Mouse (Mus musculus) lung, postnatal 4 days (tissue): Measurements from ENCODE around the gene Dazap2.

ENCODE experiments used
- DNase-seq, 2 experiments: peaks; one replicate each; pipeline ENCODE4 v3.0.0; 2021

Gene Dazap2

DNA sequence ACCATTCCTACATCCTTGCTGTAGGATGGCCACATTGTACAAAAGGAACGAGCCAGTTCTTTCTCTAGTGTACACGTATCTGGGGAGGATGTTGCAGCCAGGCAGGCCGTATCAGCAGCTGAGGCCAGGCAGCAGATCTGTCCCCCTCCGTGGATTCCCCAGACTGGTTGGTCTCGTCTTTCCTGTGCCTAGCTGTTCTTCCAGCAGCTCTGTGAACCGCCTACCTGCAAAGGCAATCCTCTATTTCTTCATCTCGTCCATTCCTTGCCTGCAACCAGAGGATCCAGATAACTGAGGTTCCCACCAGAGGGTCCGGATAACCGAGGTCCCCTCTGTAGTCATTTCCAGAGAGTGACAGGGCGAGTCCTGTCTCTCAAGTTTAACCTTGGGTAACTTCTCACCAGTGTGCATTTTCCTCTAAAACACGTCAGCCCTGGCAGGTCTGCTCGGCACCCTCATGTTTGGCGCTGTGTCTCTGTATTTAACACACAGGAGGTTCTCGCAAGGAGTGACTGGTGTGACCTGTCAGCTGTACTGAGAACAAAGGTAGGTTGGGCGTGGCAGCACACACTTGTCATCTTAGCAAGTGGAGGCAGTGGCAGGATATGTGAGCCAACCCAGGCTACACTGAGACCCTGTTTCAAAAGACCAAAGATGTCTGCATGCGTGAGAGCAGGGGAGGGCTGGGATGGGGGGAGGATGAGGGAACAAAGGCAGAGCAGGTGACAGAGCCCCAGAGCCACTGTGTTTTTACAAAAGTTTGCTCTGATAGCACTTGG, 25.0 kb downstream of the Dazap2 start:
- DNase-seq = no peak

DNA sequence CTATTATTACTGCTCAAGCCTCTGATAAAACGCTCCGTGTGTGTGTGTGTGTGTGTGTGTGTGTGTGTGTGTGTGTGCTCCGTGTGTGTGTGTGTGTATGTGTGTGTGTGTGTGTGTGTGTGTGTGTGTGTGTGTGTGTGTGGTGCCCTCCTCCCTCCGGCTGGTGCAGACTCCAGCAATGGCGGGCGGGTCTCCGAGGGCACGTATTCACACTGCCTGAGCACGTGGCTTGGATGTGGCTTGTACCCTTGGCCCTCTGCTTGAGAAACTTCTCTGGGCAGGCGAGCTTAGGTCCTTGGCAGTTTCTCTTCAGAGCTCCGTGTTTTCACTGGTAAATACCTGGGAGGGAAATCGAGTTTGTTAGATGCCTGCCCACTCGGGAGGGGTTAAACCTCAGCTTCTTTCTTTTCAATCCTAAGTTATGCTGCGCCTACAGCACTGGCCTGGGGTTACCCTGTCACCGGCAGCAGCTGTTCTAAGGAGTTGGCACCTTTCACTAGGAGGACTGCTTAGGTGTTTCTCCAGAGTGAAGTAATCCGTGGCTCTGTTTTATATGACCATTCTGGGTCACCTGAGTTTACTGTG, 26.2 kb downstream of the Dazap2 start:
- DNase-seq = no peak

DNA sequence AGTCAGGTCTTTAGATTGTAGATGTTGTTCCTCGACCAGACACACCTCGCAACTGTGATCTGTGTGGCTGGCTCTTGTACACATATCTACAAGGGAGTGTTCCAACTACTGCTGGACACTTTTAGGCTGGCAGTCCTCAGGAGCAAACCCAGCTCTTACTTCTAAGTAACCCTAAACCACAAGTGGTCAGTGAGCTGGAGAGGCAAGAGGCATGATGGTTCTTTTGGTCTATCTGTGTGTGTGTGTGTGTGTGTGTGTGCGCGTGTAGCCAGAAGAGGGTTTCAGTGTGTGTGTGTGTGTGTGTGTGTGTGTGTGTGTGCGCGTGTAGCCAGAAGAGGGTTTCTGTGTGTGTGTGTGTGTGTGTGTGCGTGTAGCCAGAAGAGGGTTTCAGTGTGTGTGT, 27.3 kb downstream of the Dazap2 start:
- no peak for DNase-seq

DNA sequence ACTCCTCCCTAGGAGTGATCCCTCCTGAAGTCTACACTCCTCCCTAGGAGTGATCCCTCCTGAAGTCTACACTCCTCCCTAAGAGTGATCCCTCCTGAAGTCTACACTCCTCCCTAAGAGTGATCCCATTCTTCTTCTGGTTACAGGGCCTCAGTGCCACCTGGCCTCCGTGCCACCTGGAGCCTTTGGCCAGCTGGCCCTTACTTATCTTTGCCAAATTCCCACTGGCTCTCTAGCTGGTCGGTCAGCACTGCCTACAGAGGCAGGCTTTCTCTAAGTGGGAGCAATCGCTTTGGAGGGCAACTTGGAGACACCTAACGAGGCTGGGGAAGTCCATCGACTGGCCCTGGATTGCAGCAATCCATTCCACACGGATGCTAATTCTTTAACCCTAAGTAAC, 31.0 kb downstream of the Dazap2 start:
- DNase-seq = no peak

DNA sequence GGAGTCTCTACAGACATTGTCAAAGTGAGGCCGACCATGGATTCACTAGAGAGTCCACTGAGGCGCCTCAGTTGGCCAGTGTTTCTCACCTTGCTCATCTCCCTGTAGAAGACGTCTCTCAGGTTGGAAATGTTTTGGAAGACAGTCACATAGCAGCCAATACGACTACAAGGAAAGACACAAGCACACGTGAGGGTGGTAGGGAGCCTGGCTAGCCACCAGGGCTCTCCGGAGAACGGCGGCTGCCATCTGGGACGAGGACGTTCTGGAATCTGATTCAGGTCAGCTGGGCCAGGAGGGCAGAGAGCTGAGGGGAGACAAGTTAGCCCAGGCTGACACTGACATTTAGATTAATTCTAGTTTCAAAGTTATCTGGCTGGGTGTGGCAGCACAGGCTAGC, 35.0 kb downstream of the Dazap2 start:
- no peak for DNase-seq

DNA sequence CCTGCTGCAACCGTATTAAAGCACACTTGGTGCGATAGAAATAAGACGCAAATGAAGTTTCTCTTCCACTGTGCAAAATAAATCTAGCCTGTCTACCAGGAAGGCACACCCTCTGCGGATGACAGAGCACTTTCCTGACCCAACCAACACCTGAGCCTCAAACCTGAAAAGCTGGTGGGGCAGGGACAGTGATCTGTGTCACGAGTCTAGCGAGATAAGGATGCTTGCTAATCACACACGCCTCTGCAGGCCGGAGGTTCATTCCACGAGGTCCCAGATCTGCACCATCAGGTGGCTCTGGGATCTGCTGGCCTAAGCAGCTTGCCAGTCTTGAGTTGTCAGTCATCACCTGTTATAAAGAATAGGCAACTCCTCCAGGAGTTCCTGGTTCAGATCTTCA, 36.5 kb downstream of the Dazap2 start:
- no peak for DNase-seq

DNA sequence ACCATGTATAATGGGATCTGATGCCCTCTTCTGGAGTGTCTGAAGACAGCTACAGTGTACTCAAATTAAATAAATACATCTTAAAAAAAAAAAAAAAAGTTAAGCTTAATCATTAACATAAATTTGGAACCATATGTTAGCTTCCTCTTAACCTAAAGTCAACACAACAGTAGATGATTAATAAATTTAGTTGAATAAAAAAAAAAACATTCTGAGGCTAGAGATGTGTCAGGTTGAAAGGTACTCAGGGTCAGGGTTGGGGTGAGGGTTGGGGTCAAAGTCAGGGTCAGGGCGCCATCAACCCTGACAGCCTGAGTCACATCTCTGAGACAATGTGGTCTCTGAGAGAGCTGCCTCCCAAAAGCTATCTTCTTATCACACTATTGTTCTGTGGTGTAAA, 39.1 kb downstream of the Dazap2 start:
- no peak for DNase-seq

DNA sequence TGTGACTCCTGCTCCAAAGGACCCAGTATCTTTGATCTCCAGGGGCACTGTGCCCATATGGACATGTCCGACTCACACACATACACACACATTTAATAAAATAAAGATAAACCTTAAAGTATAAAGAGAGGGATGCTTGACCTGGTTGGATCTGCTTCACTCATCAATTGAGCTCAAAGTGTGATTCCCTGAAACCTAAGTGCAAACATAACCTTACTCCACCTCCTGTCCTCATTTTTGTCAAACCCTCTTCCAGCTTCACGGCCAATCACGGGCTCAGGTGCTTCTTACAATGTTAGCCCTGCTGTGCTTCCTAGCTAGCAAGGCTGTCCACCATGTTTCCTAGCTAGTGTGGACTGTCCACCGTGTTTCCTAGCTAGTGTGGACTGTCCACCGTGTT, 40.1 kb downstream of the Dazap2 start:
- DNase-seq = no peak

DNA sequence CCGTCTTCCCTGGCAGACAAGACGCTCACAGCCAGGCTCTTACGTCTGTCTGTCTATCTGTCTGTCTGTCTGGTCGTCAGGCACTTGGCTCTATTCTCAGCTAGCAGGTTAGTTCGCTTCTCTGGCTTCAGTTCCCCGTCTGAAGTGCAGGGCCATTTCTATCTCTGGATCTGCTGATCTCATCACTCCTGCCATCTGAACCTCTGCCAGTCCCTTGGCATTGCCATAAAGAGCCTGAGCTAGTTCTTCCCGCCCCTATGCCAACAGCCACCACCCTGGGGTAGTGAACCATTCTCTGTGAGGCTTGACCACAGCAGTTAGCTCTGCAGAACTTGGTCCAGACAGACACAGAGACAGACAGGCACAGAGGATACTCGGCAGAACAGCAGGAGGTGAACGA, 45.2 kb downstream of the Dazap2 start:
- DNase-seq = no peak

DNA sequence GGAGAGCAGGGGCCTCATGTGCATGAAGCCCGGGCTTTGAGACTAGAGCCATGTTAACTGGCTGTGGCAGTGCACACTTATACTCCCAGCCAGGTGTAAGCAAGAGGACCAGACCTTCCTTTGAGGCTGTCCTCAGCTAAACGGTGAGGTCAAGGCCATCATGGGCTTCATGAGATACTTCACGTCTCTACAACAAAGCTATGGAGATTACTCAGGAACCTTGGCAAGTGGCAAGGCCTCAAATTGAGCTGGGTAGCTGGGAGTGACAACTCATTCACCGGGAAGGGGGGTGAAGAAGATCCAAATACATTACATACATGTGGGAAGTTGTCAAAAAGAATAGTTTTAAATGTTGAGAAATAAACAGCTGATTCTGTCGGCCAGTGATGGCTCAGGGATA, 45.7 kb downstream of the Dazap2 start:
- no peak for DNase-seq

DNA sequence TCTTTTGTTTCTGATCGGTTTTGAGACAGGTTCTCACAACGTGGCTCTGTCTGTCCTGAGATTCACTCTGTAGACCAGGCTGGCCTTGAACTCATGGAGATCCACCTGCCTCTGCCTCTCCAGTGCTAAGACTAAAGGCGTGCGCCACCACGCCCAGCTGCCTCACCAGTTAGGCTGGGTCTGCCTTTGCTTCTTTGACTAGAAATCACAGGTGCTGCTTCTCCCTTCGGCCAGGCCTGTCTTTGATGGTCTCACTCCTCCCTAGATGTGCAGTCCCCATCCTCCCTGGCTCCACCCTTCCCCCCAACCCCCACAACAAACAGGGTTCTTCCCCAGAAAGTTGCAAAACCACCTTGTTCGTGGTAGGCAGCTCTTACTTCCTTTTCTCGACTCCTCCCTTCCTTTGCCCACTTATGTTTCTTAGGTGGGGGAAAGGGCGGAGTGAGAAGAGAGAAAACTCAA, 49.7 kb downstream of the Dazap2 start:
- DNase-seq = peak; percentile 65 to 70

DNA sequence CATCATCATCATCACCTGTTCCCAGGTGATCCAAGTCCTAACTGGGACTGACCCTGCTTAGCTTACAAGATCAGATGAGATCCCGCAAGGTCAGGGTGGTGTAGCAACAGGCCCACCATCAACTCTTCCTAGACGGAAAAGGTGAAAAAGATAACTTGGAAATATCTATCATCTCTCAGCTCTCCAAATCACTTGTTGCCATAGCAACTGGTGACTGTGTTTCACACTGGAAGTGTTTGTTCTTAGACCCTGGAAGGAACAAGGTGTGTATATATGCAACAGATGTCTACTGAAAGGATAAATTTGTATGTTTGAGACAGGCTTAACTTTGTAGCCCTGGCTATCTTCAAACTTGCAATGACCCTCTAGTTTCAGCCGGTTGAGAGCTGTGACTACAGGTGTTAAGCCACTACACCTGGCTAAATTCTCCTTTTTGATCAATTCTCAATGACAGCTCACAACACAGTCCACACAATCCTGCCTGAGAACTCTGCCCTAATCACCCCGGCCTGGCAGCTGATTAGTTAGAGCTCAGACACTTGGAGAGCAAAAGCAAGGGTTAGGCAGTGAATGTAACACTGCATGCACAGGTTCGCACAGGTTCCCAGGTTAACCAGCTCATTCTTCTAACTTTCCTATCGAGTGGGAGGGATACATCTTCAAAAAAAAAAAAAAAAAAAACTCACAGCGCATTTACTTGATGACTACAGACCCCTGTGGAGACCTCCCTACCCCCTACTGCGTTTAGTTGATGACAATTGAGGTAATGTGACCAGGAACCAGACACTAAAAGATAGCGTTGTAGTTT, 50.5 kb downstream of the Dazap2 start:
- DNase-seq = no peak

DNA sequence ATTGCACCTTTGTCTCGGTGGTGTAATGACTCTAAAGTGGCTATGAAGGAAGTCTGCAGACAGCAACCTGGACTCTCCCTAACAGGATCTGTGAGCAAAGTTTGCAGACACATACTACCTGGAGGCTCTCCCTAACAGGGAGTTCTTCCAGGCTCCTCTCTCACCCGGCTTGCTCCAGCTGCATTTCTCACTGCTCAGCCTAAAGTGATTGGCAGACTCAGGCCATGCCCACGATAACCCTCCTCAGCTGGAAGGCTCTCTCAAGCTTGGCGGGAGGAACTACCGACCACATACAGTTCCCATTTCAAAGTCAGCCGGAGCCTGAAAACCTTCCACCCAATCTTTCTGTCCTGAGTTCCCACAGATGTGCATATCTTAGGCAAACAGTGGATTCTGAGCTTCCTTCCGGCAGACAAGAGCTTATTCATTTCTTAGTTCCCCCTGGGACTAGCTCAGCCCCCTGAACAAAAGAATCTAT, 51.1 kb downstream of the Dazap2 start:
- peak; percentile 51 to 55 for DNase-seq

DNA sequence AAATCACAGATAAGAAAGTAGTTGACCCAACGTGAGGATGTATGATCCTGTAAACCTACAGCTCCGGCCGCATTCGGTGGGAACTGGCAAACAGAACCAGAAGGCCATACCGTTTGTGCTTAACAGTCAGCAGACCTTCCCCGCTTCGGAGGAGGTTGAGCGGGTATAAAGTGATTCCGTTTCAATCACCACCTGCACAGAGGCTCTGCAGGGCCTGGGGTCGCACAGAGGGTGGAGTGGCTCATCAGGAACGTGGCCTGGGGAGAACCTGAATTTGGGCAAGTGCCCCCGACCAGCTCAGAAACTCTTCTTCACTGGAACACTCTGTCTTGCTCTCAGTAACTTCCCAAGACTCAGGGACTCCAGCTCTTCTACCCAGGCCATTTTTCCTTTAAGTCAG, 51.7 kb downstream of the Dazap2 start:
- DNase-seq = no peak

DNA sequence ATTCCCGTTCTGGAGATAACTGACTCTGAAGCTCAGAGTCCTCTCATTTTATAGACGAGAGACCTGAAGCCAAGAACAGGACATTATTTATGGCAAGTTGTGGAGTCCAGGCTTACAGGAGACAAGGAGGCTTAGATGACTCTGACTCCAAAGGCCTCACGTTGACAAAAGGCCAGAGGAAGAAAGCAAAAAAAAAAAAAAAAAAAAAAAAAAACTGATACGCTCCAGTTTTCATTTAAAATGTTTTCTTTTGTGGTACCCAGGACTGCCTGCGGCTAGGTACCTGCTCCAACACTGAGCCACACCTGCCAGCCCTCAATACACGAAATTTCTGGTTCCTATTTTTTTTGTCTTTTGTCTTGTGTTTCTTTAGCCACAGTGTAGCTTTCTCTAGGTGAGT, 52.3 kb downstream of the Dazap2 start:
- no peak for DNase-seq

DNA sequence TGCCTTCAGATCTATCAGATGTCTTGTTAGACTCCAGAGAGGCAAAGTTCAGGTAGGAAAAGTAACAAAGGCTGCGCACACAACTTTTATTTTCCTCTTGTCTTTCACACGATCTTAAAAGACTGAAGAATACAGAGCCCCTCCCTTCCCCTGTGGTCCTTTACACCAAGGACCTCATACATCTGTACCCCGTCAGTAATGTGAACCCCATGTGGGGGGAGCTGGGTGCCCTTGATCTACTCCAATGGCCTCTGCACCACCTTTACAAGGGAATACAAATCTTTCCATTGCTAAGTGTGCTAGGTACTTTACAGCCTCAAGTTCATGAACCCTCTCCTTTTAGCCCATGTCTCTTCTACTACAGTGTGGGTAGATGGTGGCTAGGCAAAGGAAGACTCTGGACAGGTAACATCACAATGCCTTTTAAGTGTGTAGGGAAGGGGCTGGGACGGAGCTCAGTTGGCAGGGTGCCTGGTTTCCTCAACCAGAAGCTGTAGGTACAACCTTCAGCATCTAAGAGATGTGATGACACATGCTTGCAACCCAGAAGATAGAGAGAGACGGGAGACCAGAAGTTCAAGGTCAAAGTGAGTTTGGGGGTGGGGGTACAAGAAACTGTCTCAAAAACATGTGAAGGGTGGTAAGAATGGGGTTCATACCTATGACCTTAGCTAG, 52.9 kb downstream of the Dazap2 start:
- no peak for DNase-seq

DNA sequence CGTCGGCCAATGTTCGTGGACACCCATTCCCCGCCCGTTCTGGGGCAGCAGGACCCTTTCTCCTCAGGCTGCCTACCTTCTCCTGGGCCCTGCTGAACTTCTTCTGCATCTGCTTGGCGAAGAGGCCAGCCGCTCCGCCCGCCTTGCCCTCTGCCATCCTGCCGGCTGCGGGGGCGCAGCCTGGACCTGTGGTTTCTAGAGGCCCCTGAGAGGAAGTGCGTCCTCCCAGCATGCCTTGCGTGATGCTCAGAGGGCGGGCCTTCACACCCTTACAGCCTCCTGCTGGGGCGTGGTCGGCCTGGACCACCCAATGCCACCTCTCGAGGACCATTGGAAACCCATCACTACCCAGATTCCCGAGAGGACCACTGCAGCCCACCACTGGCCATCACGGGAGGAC, 54.2 kb downstream of the Dazap2 start, which contains the start of gene Bin2:
Gene Bin2, minus strand, starts transcription at position 217 of the 400 bp plus-strand sequence.
- DNase-seq = peak; percentile 78 to 79

DNA sequence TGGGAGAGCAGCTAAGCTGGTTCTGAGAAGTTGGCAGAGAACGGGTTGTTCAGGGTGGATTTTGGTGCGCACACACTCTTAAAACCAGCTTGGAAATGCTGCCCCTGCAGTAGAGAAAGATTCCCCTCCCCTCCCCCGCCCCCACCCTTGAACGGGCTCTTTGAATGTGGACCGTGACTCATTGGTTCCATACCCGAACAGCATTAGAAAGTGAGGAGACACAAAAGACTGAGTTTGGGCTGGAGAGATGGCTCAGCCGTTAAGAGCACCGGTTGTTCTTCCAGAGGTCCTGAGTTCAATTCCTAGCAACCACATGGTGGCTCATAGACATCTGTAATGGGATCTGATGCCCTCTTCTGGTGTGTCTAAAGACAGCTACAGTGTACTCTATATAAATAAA, 54.9 kb downstream of the Dazap2 start:
- DNase-seq = no peak
